Mouse (Mus musculus): Measurements from ENCODE around the gene Sept8. TPM values are rescaled to one million over a fixed set of nuclear protein-coding genes. Genes with fewer than 3 reads are reported as not detected.

Gene Sept8
- polyA plus RNA-seq, 1 experiment = 92.4 TPM

- Histone ChIP-seq H3K4me2 (ENCODE audit: low read depth) (no peak overlapping the region), H3K4me3 (no peak overlapping the region), H3K79me2 (ENCODE audit: control insufficient read depth, insufficient read depth) (peaks cover 88% of the 10 kb centered on the region), H3K36me3 (ENCODE audit: control insufficient read depth, insufficient read depth) (no peaks in the 10 kb centered on the region), H3ac (ENCODE audit: control insufficient read depth, insufficient read length) (no peak overlapping the region), H3K27me3 (ENCODE audit: control insufficient read depth, insufficient read depth, insufficient read length) (no peaks in the 10 kb centered on the region)
- TF ChIP-seq USF1 (IDR thresholded peaks at IDR 0.05; ENCODE audit: low read depth) = no peak
- no peak for TF ChIP-seq POLR2A (IDR thresholded peaks at IDR 0.05; ENCODE audit: insufficient read length, low read depth)
- no peak for TF ChIP-seq TCF3 (IDR thresholded peaks at IDR 0.05; ENCODE audit: insufficient read length, low read depth)
- no peak for TF ChIP-seq MYOD1 (IDR thresholded peaks at IDR 0.05; ENCODE audit: control insufficient read depth in 1 of 3, insufficient read length in 2 of 3, low read depth in 2 of 3)
- no peak for TF ChIP-seq REST (IDR thresholded peaks at IDR 0.05; ENCODE audit: insufficient read depth, insufficient read length)
- no peak for TF ChIP-seq MAX (IDR thresholded peaks at IDR 0.05; ENCODE audit: low read depth)
- TF ChIP-seq POLR2AphosphoS2 (IDR thresholded peaks at IDR 0.05; ENCODE audit: insufficient read length, low read depth) = no peak
- TF ChIP-seq E2F4 (IDR thresholded peaks at IDR 0.05; ENCODE audit: insufficient read depth) = no peak
- no peak for TF ChIP-seq CEBPB (IDR thresholded peaks at IDR 0.05; ENCODE audit: insufficient read depth, poor library complexity, severe bottlenecking)
- TF ChIP-seq SRF (IDR thresholded peaks at IDR 0.05; ENCODE audit: control insufficient read depth, insufficient read length, low read depth) = no peak
- TF ChIP-seq MYOG (IDR thresholded peaks at IDR 0.05; ENCODE audit: control insufficient read depth in 1 of 3, insufficient read depth in 1 of 3, insufficient read length in 2 of 3, low read depth in 2 of 3) = no peak
- TF ChIP-seq TCF12 (IDR thresholded peaks at IDR 0.05; ENCODE audit: insufficient read depth, poor library complexity, severe bottlenecking) = no peak
Observed at GRCm38 (mm10) chr11:53523545-53524405, 4.7 kb downstream of the Sept8 start.

- no peaks in the 10 kb centered on the region for H3K27me3 ChIP-seq (ENCODE audit: control insufficient read depth, insufficient read depth, insufficient read length)
- peak; percentile 12 to 78 (median 36) for TF ChIP-seq MYOD1 (IDR thresholded peaks at IDR 0.05; ENCODE audit: control insufficient read depth in 1 of 3, insufficient read length in 2 of 3, low read depth in 2 of 3)
- TF ChIP-seq MYOG (IDR thresholded peaks at IDR 0.05; ENCODE audit: control insufficient read depth in 1 of 3, insufficient read depth in 1 of 3, insufficient read length in 2 of 3, low read depth in 2 of 3) = peak in 2 of 3 experiments; percentile 70 to 90
- TF ChIP-seq E2F4 (IDR thresholded peaks at IDR 0.05; ENCODE audit: insufficient read depth) = no peak
- H3K79me2 ChIP-seq (ENCODE audit: control insufficient read depth, insufficient read depth) = peaks cover 99% of the 10 kb centered on the region
- no peak overlapping the region for H3K4me3 ChIP-seq
- H3K4me2 ChIP-seq (ENCODE audit: low read depth) = no peak overlapping the region
- H3K36me3 ChIP-seq (ENCODE audit: control insufficient read depth, insufficient read depth) = no peaks in the 10 kb centered on the region
- no peak overlapping the region for H3ac ChIP-seq (ENCODE audit: control insufficient read depth, insufficient read length)
Observed at GRCm38 (mm10) chr11:53524905-53525304, 5.8 kb downstream of the Sept8 start.

GRCm38 (mm10) chr11:53525461-53525860, 6.4 kb downstream of the Sept8 start:
- Histone ChIP-seq H3ac (ENCODE audit: control insufficient read depth, insufficient read length) (no peak overlapping the region), H3K4me3 (no peak overlapping the region), H3K27me3 (ENCODE audit: control insufficient read depth, insufficient read depth, insufficient read length) (no peaks in the 10 kb centered on the region), H3K36me3 (ENCODE audit: control insufficient read depth, insufficient read depth) (no peaks in the 10 kb centered on the region), H3K79me2 (ENCODE audit: control insufficient read depth, insufficient read depth) (peaks cover 100% of the 10 kb centered on the region), H3K4me2 (ENCODE audit: low read depth) (no peak overlapping the region)
- no peak for TF ChIP-seq POLR2A (IDR thresholded peaks at IDR 0.05; ENCODE audit: insufficient read length, low read depth)
- TF ChIP-seq MYOD1 (IDR thresholded peaks at IDR 0.05; ENCODE audit: control insufficient read depth in 1 of 3, insufficient read length in 2 of 3, low read depth in 2 of 3) = peak in 1 of 3 experiments; percentile 2
- TF ChIP-seq TCF12 (IDR thresholded peaks at IDR 0.05; ENCODE audit: insufficient read depth, poor library complexity, severe bottlenecking) = no peak
- no peak for TF ChIP-seq REST (IDR thresholded peaks at IDR 0.05; ENCODE audit: insufficient read depth, insufficient read length)
- TF ChIP-seq MYOG (IDR thresholded peaks at IDR 0.05; ENCODE audit: control insufficient read depth in 1 of 3, insufficient read depth in 1 of 3, insufficient read length in 2 of 3, low read depth in 2 of 3) = peak in 1 of 3 experiments; percentile 22
- no peak for TF ChIP-seq SRF (IDR thresholded peaks at IDR 0.05; ENCODE audit: control insufficient read depth, insufficient read length, low read depth)
- no peak for TF ChIP-seq CEBPB (IDR thresholded peaks at IDR 0.05; ENCODE audit: insufficient read depth, poor library complexity, severe bottlenecking)
- TF ChIP-seq E2F4 (IDR thresholded peaks at IDR 0.05; ENCODE audit: insufficient read depth) = no peak
- no peak for TF ChIP-seq POLR2AphosphoS2 (IDR thresholded peaks at IDR 0.05; ENCODE audit: insufficient read length, low read depth)
- TF ChIP-seq MAX (IDR thresholded peaks at IDR 0.05; ENCODE audit: low read depth) = no peak
- no peak for TF ChIP-seq TCF3 (IDR thresholded peaks at IDR 0.05; ENCODE audit: insufficient read length, low read depth)
- TF ChIP-seq USF1 (IDR thresholded peaks at IDR 0.05; ENCODE audit: low read depth) = no peak

- Histone ChIP-seq H3K4me3 (no peak overlapping the region), H3K4me2 (ENCODE audit: low read depth) (no peak overlapping the region), H3K36me3 (ENCODE audit: control insufficient read depth, insufficient read depth) (no peaks in the 10 kb centered on the region), H3K79me2 (ENCODE audit: control insufficient read depth, insufficient read depth) (peaks cover 81% of the 10 kb centered on the region), H3ac (ENCODE audit: control insufficient read depth, insufficient read length) (no peak overlapping the region), H3K27me3 (ENCODE audit: control insufficient read depth, insufficient read depth, insufficient read length) (no peaks in the 10 kb centered on the region)
- TF ChIP-seq CEBPB (IDR thresholded peaks at IDR 0.05; ENCODE audit: insufficient read depth, poor library complexity, severe bottlenecking) (no peak), MAX (IDR thresholded peaks at IDR 0.05; ENCODE audit: low read depth) (no peak), SRF (IDR thresholded peaks at IDR 0.05; ENCODE audit: control insufficient read depth, insufficient read length, low read depth) (no peak), MYOG (IDR thresholded peaks at IDR 0.05; ENCODE audit: control insufficient read depth in 1 of 3, insufficient read depth in 1 of 3, insufficient read length in 2 of 3, low read depth in 2 of 3) (peak in 1 of 3 experiments; percentile 35)
Observed at GRCm38 (mm10) chr11:53528397-53529252, 9.6 kb downstream of the Sept8 start.

Measured in myocyte (in vitro differentiated cells).